Mouse (Mus musculus): Measurements from ENCODE around the gene Otoa. TPM values are rescaled to one million over a fixed set of nuclear protein-coding genes. Genes with fewer than 3 reads are reported as not detected.
A peak's percentile ranks its signal among the peaks of the same experiment; 100 is the strongest.

Gene Otoa
- polyA plus RNA-seq, 1 experiment from 2014 or later: 0.05 TPM

DNA sequence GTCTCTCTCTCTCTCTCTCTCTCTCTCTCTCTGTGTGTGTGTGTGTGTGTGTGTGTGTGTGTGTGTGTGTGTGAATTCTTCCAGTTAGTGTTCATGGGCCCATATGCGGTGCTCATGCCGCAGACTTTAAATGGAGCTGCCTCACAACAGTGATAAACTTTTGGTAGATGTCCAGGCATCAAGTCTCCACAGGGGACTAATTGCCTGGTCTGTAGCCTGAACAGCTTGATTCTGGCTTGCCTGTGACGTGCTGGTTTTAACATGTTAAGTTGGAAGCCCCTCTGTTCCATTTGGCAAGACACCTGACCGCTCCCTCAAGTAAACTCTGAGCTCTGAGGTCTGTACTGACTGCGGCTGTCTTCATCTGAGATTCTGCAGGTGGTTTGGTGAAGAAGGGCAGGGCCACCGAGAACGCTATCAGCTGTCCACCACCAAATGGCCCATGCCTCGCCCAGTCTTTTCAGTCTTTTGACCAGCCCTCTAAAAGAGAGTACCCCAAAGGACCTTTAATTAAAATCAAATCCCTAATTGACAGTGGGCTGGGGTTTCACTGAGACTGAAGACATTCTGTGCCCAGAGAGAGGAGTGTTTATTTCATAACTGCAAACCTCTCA is 3.5 kb downstream of the Otoa start:
- no peak for ATAC-seq (ENCODE audit: low FRiP score, low read depth)
- Histone ChIP-seq H3K4me3 (no peak overlapping the region), H3K9ac (replicated peaks) (no peak overlapping the region), H3K4me1 (peaks cover 8% of the 10 kb centered on the region; the same call in 1 of the 2 replicates), H3K9me3 (no peaks in the 10 kb centered on the region), H3K4me2 (replicated peaks) (no peak overlapping the region), H3K27me3 (no peaks in the 10 kb centered on the region), H3K36me3 (no peaks in the 10 kb centered on the region), H3K27ac (replicated peaks) (no peak overlapping the region; the same call in 1 of the 2 replicates)
- 76% methylated on average over 8 of the region's 8 CpGs for WGBS

DNA sequence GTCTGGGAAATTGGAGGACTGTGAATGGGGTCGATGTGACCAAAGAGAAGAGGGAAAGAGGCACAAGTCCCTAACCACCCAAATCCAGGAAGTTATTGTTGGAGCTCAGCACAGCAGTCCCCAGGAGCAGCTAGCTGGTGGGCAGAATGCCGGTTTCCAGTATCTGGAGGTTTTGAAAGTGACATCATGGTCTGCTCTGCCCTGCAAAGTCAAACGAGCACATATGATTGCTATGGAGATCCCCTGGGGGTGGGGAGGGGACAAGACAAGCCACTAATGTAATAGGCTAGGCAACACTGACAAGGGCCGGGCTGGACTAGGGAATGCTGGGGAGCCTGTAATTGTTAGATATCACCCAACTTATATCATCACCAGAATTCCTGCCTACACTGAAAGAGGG is 4.0 kb downstream of the Otoa start:
- WGBS: 23% methylated on average over 4 of the region's 4 CpGs
- H3K36me3 ChIP-seq: no peaks in the 10 kb centered on the region
- H3K27me3 ChIP-seq: no peaks in the 10 kb centered on the region
- H3K27ac ChIP-seq (replicated peaks): no peak overlapping the region
- peaks cover 8% of the 10 kb centered on the region; the same call in 1 of the 2 replicates for H3K4me1 ChIP-seq
- ATAC-seq (ENCODE audit: low FRiP score, low read depth): no peak
- H3K9ac ChIP-seq (replicated peaks): no peak overlapping the region
- H3K4me2 ChIP-seq (replicated peaks): no peak overlapping the region
- H3K4me3 ChIP-seq: no peak overlapping the region
- no peaks in the 10 kb centered on the region for H3K9me3 ChIP-seq

DNA sequence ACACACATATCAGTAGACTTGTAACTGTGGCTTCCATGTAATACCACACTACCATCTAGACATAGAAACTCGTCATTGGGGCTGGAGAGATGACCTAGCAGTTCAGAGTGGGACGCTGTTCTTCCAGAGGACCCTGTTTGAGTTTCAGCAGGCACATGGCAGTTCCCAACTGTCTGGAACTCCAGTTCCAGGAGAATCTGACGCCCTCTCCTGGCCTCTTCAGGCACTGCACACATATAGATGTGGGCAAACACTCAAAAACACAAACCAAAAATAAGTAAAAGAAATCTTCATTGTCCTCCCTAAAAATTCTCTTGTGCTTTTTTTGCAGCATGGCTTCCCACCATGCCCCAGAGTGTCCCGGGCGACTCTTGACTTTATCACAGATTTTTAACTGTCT is 7.3 kb downstream of the Otoa start:
- H3K27me3 ChIP-seq: no peaks in the 10 kb centered on the region
- H3K9ac ChIP-seq (replicated peaks): no peak overlapping the region
- peaks cover 8% of the 10 kb centered on the region; the same call in 1 of the 2 replicates for H3K4me1 ChIP-seq
- WGBS: 75% methylated on average over 5 of the region's 5 CpGs
- H3K4me2 ChIP-seq (replicated peaks): no peak overlapping the region
- H3K27ac ChIP-seq (replicated peaks): no peak overlapping the region
- no peaks in the 10 kb centered on the region for H3K9me3 ChIP-seq
- H3K36me3 ChIP-seq: no peaks in the 10 kb centered on the region
- ATAC-seq (ENCODE audit: low FRiP score, low read depth): no peak
- no peak overlapping the region for H3K4me3 ChIP-seq

DNA sequence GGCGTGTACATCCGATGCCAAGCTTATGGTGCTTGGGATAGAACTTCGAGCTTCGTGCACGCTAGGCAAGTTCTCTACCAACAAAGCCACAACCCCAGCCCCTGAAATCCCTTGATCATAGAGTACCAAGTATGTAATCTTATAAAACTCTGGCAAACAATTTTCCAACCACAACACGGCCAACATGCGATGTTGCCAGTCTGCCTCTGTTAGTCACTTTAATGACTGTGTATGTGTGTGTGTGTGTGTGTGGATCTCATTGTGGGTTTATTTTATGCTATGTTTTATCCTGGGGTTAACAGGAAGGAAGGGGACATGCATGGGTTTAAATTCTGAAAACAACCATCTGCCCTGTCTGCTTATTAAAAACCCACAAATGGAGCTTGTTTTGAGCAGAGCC is 9.3 kb downstream of the Otoa start:
- Histone ChIP-seq H3K27me3 (no peaks in the 10 kb centered on the region), H3K27ac (replicated peaks) (no peak overlapping the region), H3K36me3 (no peaks in the 10 kb centered on the region), H3K9ac (replicated peaks) (no peak overlapping the region), H3K4me2 (replicated peaks) (no peak overlapping the region), H3K9me3 (no peaks in the 10 kb centered on the region), H3K4me3 (no peak overlapping the region), H3K4me1 (no peaks in the 10 kb centered on the region)
- WGBS: 96% methylated on average over 7 of the region's 7 CpGs
- no peak for ATAC-seq (ENCODE audit: low FRiP score, low read depth)

DNA sequence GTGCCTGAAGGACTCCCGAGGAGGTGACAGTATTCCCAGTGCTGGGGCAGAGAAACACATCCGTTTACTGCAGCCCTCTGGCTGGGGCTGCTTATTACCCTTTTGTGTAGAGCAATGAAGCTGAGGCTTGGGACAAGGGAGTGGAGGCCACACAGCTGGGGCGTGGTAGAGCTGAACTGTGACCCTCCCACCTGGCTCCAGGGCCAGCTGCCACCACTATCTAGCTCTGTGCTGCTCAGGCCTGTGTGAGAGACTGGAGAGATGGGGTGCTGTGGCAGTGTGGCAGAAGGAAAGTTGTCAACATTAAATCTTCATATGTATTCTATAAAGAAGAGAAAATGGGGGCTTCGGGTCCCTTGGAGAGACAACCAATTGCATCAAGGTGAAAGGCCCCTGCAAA is 11.6 kb downstream of the Otoa start:
- Histone ChIP-seq H3K4me1 (no peaks in the 10 kb centered on the region), H3K27ac (replicated peaks) (no peak overlapping the region), H3K9ac (replicated peaks) (no peak overlapping the region), H3K4me3 (no peak overlapping the region), H3K4me2 (replicated peaks) (no peak overlapping the region), H3K36me3 (no peaks in the 10 kb centered on the region), H3K9me3 (no peaks in the 10 kb centered on the region), H3K27me3 (no peaks in the 10 kb centered on the region)
- no peak for ATAC-seq (ENCODE audit: low FRiP score, low read depth)
- WGBS: 72% methylated on average over 4 of the region's 4 CpGs

DNA sequence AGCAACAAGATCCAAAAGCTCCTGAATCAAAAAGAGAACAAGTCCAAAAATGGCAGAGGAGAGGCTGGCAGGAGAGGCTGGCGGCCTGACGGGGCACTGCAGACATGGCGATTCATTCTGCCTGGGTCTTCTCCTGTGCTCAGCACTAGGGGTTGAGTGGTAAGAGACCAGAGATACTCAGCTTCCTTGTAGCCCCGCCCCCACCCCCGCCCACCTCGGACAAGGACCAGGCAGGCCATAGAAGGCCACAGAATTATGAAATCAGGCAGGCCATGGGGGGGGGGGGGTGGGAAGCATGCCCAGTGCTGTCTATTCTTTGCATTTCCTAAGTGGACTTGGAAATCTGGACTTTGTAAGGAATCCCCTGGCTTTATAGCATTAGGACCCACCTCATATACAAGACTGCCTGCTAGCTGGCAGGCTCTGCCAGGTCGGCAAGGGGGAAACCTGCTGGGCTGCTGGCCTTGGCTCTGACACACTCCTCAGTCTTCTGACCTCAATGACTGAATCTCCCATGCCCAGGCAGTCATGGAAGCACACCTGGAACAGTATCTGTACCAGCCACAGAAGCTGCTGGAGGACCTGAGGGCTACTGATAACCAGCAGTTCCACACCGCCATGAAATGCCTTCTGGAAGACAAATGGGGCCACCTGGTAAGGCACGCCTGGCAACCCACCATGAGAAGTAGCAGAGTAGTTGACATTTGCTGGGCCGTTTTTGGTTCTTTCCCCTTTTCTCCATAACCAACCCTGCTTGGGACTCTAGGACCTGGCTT is 17.4 kb downstream of the Otoa start:
- no peak overlapping the region for H3K27ac ChIP-seq (replicated peaks)
- no peaks in the 10 kb centered on the region for H3K27me3 ChIP-seq
- H3K4me2 ChIP-seq (replicated peaks): no peak overlapping the region
- H3K36me3 ChIP-seq: no peaks in the 10 kb centered on the region
- no peak for ATAC-seq (ENCODE audit: low FRiP score, low read depth)
- no peaks in the 10 kb centered on the region for H3K9me3 ChIP-seq
- H3K9ac ChIP-seq (replicated peaks): no peak overlapping the region
- WGBS: 76% methylated on average over 10 of the region's 10 CpGs
- no peaks in the 10 kb centered on the region for H3K4me1 ChIP-seq
- no peak overlapping the region for H3K4me3 ChIP-seq

DNA sequence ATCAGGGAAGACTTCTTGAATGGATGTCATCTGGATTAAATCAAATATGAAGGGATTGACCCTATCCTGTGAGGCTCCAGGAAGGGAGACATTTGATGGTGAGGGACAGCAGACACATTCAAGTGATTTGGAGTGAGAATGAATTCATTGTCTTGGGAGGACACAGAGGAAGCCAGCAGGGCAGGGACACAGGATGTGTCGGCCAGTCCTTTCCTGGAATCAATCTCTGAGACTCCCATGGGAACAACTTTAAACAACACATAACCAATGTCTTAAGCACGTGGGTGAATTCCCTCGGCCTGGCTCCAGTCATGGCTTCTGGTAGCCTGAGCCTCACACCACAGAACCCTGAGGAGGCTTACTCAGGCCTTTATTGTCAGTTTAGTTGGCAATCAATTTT is 26.4 kb downstream of the Otoa start:
- H3K4me1 ChIP-seq: no peaks in the 10 kb centered on the region
- no peak overlapping the region for H3K9ac ChIP-seq (replicated peaks)
- no peak overlapping the region for H3K4me2 ChIP-seq (replicated peaks)
- H3K4me3 ChIP-seq: no peak overlapping the region
- no peak overlapping the region for H3K27ac ChIP-seq (replicated peaks)
- no peak for ATAC-seq (ENCODE audit: low FRiP score, low read depth)
- WGBS: 86% methylated on average over 3 of the region's 3 CpGs
- H3K36me3 ChIP-seq: no peaks in the 10 kb centered on the region
- no peaks in the 10 kb centered on the region for H3K9me3 ChIP-seq
- no peaks in the 10 kb centered on the region for H3K27me3 ChIP-seq

DNA sequence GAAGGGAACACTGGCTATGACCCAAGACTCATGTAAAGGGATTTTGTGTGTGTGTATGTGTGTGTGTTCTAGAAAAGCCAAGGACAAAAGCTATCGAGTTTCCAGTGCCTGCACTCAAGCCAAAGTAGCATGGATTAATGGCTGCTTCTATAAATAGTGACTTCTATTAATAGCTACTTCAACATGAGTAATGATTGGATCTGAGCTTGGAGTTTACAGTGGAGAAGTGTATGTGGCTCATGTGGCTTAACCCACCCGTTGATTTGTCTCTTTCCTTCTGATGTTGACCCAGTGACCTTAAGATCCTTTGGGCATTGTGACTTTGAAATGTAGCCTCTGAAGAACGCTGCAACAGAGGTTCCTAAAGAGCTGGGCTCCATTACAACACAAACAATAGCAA is 29.9 kb downstream of the Otoa start:
- Histone ChIP-seq H3K4me1 (no peaks in the 10 kb centered on the region), H3K9ac (replicated peaks) (no peak overlapping the region), H3K4me2 (replicated peaks) (no peak overlapping the region), H3K27me3 (no peaks in the 10 kb centered on the region), H3K36me3 (no peaks in the 10 kb centered on the region), H3K27ac (replicated peaks) (no peak overlapping the region), H3K9me3 (no peaks in the 10 kb centered on the region), H3K4me3 (no peak overlapping the region)
- ATAC-seq (ENCODE audit: low FRiP score, low read depth): no peak
- WGBS: 49% methylated on average over 3 of the region's 3 CpGs

DNA sequence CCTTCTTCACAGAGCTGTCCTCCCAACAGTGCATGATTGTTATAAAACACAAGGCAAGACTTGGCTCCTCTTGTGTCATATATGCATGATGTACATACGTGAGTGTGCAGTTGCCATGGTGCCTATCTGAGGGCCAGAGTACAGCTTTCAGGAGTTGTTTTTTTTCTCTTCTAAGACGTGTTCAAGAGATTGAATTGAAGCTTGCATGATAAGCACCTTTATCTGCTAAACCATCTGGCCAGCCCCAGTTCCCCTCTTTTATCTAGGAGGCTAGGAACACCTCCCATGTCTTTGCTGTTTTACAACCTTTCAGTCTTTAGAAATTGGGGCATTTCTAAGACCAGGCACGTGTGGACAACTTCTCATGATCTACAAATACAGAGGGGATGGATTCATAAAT is 30.3 kb downstream of the Otoa start:
- WGBS: 74% methylated on average over 3 of the region's 3 CpGs

DNA sequence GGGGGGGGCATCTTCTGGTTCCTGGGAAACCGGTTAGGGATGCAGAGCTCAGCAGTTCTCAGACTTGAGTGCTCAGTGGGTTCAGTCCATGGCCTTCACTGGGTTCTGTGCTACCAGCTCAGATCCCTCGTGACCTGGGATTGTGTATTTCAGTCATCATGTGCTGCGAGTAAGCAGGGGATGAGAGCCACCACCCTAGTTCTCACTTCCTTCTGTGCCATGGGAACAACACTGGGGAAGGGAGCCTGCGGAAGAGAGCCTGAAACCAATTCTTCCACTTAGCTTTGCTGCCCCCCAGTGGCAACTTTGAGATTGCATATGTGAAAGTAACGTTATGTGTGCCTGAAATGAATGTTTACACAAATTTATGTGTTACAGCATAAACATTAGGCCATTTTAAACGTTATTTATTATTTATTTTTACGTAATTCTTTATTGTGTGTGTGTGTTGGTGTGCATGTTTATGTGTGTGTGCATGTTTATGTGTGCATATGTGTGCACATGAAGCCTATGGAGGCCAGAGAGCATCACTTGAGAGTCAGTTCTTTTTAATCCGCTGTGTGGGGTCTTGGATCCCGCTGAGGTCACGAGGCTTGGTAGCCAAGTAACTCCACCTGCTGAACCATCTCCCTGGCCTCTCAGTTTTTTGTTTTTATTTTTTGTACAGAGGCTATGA is 38.8 kb downstream of the Otoa start:
- H3K4me2 ChIP-seq (replicated peaks): no peak overlapping the region
- WGBS: 10% methylated on average over 10 of the region's 10 CpGs
- H3K4me1 ChIP-seq: 0 out of 2 replicates have a peak, but pooled peaks cover 2% of the 10 kb centered on the region
- ATAC-seq (ENCODE audit: low FRiP score, low read depth): peak; percentile 79
- no peak overlapping the region for H3K27ac ChIP-seq (replicated peaks)
- 0 out of 2 replicates have a peak, but pooled peaks cover 3% of the 10 kb centered on the region for H3K27me3 ChIP-seq
- H3K36me3 ChIP-seq: no peaks in the 10 kb centered on the region
- no peaks in the 10 kb centered on the region for H3K9me3 ChIP-seq
- H3K4me3 ChIP-seq: no peak overlapping the region
- no peak overlapping the region for H3K9ac ChIP-seq (replicated peaks)

More for the DNA sequence above, 30.3 kb downstream of the Otoa start:
- Histone ChIP-seq H3K4me2 (replicated peaks) (no peak overlapping the region), H3K27ac (replicated peaks) (no peak overlapping the region), H3K9ac (replicated peaks) (no peak overlapping the region), H3K4me3 (no peak overlapping the region), H3K27me3 (no peaks in the 10 kb centered on the region), H3K9me3 (no peaks in the 10 kb centered on the region), H3K4me1 (no peaks in the 10 kb centered on the region), H3K36me3 (no peaks in the 10 kb centered on the region)
- ATAC-seq (ENCODE audit: low FRiP score, low read depth): no peak

DNA sequence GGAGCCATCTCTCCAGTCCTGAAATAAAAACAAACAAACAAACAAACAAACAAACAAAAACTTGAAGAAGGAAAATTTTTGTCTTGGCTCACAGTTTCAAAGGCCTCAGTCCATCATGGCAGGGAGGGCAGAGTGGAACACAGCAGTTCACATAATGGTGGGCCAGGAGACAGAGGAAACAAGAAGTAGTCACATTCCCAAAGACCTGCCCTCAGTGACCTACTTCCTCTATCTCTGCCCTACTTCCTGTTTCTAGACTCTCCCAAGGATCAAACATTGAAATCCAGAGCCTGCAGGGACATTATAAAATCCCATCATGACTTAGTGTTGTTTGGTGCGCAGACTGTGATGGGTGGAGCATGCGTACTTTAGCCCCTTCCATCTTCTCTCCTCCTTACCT is 49.4 kb downstream of the Otoa start:
- WGBS: 95% methylated on average over 2 of the region's 2 CpGs
- H3K36me3 ChIP-seq: no peaks in the 10 kb centered on the region

DNA sequence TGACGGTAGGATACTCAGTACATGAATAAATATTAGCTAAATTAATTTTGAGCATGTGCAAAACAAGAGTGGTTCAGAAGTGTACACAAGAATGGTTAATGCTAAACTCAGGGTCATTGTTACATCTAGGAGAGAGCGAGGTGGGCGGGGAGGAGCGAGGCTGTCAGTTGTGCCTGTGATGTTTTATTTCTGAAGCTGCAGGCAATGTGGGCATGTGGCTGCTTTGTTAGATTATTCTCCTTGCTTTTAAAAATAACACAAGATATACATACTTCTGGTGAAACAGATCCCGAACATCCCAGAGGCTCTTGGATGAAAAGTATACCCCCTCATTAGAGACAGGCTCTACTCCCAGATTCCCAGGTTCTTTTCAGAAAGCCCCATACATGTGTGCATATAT is 59.8 kb downstream of the Otoa start:
- no peaks in the 10 kb centered on the region for H3K9me3 ChIP-seq
- ATAC-seq (ENCODE audit: low FRiP score, low read depth): no peak
- H3K36me3 ChIP-seq: no peaks in the 10 kb centered on the region
- H3K4me2 ChIP-seq (replicated peaks): no peak overlapping the region
- H3K27me3 ChIP-seq: no peaks in the 10 kb centered on the region
- H3K4me1 ChIP-seq: no peaks in the 10 kb centered on the region
- no peak overlapping the region for H3K9ac ChIP-seq (replicated peaks)
- WGBS: 82% methylated on average over 5 of the region's 5 CpGs
- H3K4me3 ChIP-seq: no peak overlapping the region
- H3K27ac ChIP-seq (replicated peaks): no peak overlapping the region

More for the DNA sequence above, 49.4 kb downstream of the Otoa start:
- H3K27ac ChIP-seq (replicated peaks): no peak overlapping the region
- no peak for ATAC-seq (ENCODE audit: low FRiP score, low read depth)
- no peaks in the 10 kb centered on the region for H3K4me1 ChIP-seq
- H3K9me3 ChIP-seq: peaks cover 4% of the 10 kb centered on the region; the same call in 1 of the 2 replicates
- no peak overlapping the region for H3K4me3 ChIP-seq
- no peaks in the 10 kb centered on the region for H3K27me3 ChIP-seq
- no peak overlapping the region for H3K9ac ChIP-seq (replicated peaks)
- H3K4me2 ChIP-seq (replicated peaks): no peak overlapping the region

All from midbrain, embryonic 12.5 days (tissue).